ENCODE assay signal across 24 mouse cellular contexts in genomic region chr12:34338886-34339285, GRCm38 (mm10).
"Had no signal": no experiment of that assay in that cellular context is flagged by ENCODE, and none has a peak within 500 bp of the region (broad histone marks: within the 10 kb centered on the region; RNA-seq: fewer than 3 reads in every experiment).

No protein-coding gene starts in this region.

- H3K27me3 ChIP-seq: heart, embryonic 12.5 days; hindbrain, embryonic 12.5 days; intestine, embryonic 15.5 days; kidney, embryonic 15.5 days; limb, embryonic 12.5 days; liver, embryonic 13.5 days; liver, embryonic 15.5 days had no signal

- H3K4me3 ChIP-seq: heart, adult 2 months; heart, embryonic 12.5 days; hindbrain, embryonic 10.5 days; hindbrain, embryonic 12.5 days; intestine, embryonic 15.5 days; kidney, embryonic 15.5 days; left cerebral cortex, adult 2 months; limb, embryonic 10.5 days; limb, embryonic 12.5 days; liver, embryonic 13.5 days; liver, embryonic 15.5 days had no signal

- H3K36me3 ChIP-seq: heart, embryonic 12.5 days; hindbrain, embryonic 10.5 days; hindbrain, embryonic 12.5 days; intestine, embryonic 15.5 days; kidney, embryonic 15.5 days; limb, embryonic 10.5 days; limb, embryonic 12.5 days; liver, embryonic 13.5 days; liver, embryonic 15.5 days had no signal

- H3K9me3 ChIP-seq: heart, embryonic 12.5 days; hindbrain, embryonic 10.5 days; hindbrain, embryonic 12.5 days; intestine, embryonic 15.5 days; kidney, embryonic 15.5 days; limb, embryonic 10.5 days; limb, embryonic 12.5 days; liver, embryonic 13.5 days; liver, embryonic 15.5 days had no signal

- H3K27ac ChIP-seq: heart, adult 2 months; hindbrain, embryonic 10.5 days; hindbrain, embryonic 12.5 days; hindbrain, embryonic 14.5 days; intestine, embryonic 15.5 days; kidney, embryonic 15.5 days; kidney, postnatal 0 days; left cerebral cortex, adult 2 months; limb, embryonic 10.5 days; limb, embryonic 12.5 days; liver, embryonic 13.5 days; liver, embryonic 15.5 days had no signal

- DNase-seq: gastrocnemius, postnatal 14 days; gastrocnemius, postnatal 36 days; heart, adult 2 months; heart, postnatal 10 days; heart, postnatal 4 days; kidney, adult 18-20 months; kidney, adult 8-10 months; kidney, postnatal 14 days; kidney, postnatal 36 days; liver; liver, embryonic 13.5 days had no signal

- ATAC-seq: hindbrain, embryonic 16.5 days; intestine, embryonic 15.5 days; intestine, postnatal 0 days had no signal

- H3K4me1 ChIP-seq: intestine, embryonic 15.5 days; kidney, embryonic 15.5 days; liver, embryonic 13.5 days; liver, embryonic 15.5 days had no signal
